Mouse (Mus musculus) liver, postnatal 0 days (tissue): ENCODE data around the gene Ccnd2. TPM values are rescaled to one million over a fixed set of nuclear protein-coding genes. Genes with fewer than 3 reads are reported as not detected.

Experiments
- ATAC-seq: fragments of 200-750 bp; cut with Nextera tagmentation; 2 replicates; pipeline ENCODE4 v1.8.0; 2017; ENCODE audit warnings: mild to moderate bottlenecking, moderate library complexity
- DNase-seq: peaks from one replicate; pipeline ENCODE4 v3.0.0-alpha.2; 2016
- H3K27ac ChIP-seq: fragments of 300-500 bp; sonication (generic); 2 replicates; pipeline ENCODE4 v1.5.1; 2014; ENCODE audit warnings: antibody characterized with exemption, moderate library complexity, mild to moderate bottlenecking, low read depth
- H3K27me3 ChIP-seq: fragments of 300-500 bp; sonication (generic); 2 replicates; pipeline ENCODE4 v1.6.1; 2014; ENCODE audit warnings: low read length, control low read depth, mixed read lengths; ENCODE audit not compliant: insufficient read depth
- H3K36me3 ChIP-seq: fragments of 300-500 bp; sonication (generic); replicated peaks from 2 replicates; pipeline ENCODE4 v1.6.1; 2014; ENCODE audit warnings: mild to moderate bottlenecking, control low read depth, low read length, moderate library complexity, mixed read lengths; ENCODE audit not compliant: insufficient read depth
- H3K4me1 ChIP-seq: fragments of 300-500 bp; sonication (generic); 2 replicates; pipeline ENCODE4 v1.6.1; 2014; ENCODE audit warnings: antibody characterized with exemption, mild to moderate bottlenecking, control low read depth; ENCODE audit not compliant: insufficient read depth
- H3K4me2 ChIP-seq: fragments of 300-500 bp; sonication (generic); 2 replicates; pipeline ENCODE4 v1.6.1; 2014; ENCODE audit warnings: low read depth, mild to moderate bottlenecking, low read length, moderate library complexity, mixed read lengths
- H3K4me3 ChIP-seq: fragments of 300-500 bp; sonication (generic); 2 replicates; pipeline ENCODE4 v1.5.1; 2014; ENCODE audit warnings: low read depth, low read length
- H3K9ac ChIP-seq: fragments of 300-500 bp; sonication (generic); replicated peaks from 2 replicates; pipeline ENCODE4 v1.6.1; 2014; ENCODE audit warnings: mild to moderate bottlenecking, moderate library complexity
- H3K9me3 ChIP-seq: fragments of 300-500 bp; sonication (generic); 2 replicates; pipeline ENCODE4 v1.6.1; 2016; ENCODE audit warnings: mild to moderate bottlenecking, control low read depth, low read length, mixed read lengths
- CTCF ChIP-seq: sonication (generic); IDR thresholded peaks from 2 replicates; pipeline ENCODE4 v1.5.1; 2016; ENCODE audit warnings: antibody characterized with exemption, low read depth
- EP300 ChIP-seq: IDR thresholded peaks from 2 replicates; pipeline ENCODE4 v1.6.1; 2016; ENCODE audit warnings: antibody characterized with exemption, low read depth, mild to moderate bottlenecking
- WGBS: fragments of 180-500 bp; shearing (Covaris S2); extraction: QIAGEN DNeasy Blood & Tissue Kit; methylation state at CpG from one replicate; pipeline ENCODE4 v1.1.7; 2014; ENCODE audit not compliant: insufficient replicate concordance; 5-methylcytosine and 5-hydroxymethylcytosine counted together
- polyA plus RNA-seq: library from polyadenylated mRNA; unstranded; fragments of >200 nt; fragmentation: Nextera tagmentation; extraction: Ambion mirVana; gene quantifications from 2 replicates; pipeline ENCODE4 v1.2.1, GENCODE M21; 2015

Ccnd2 gene
- polyA plus RNA-seq, 1 experiment from 2014 or later: 38.4 TPM

- H3K27me3 ChIP-seq: no peaks in the 10 kb centered on the region
- H3K4me3 ChIP-seq: no peak overlapping the region
- no peak overlapping the region for H3K9ac ChIP-seq
- DNase-seq (no peak), ATAC-seq (no peak)
- 79% methylated on average over 11 of the region's 11 CpGs for WGBS
- H3K4me1 ChIP-seq: no peaks in the 10 kb centered on the region
- TF ChIP-seq EP300: no peak
- TF ChIP-seq CTCF: no peak
- H3K9me3 ChIP-seq: no peaks in the 10 kb centered on the region
- H3K36me3 ChIP-seq: no peaks in the 10 kb centered on the region
- no peak overlapping the region for H3K27ac ChIP-seq
- H3K4me2 ChIP-seq: no peak overlapping the region
Measured at GRCm38 (mm10) chr6:127172461-127172860, 20.5 kb upstream of the Ccnd2 start.

DNA sequence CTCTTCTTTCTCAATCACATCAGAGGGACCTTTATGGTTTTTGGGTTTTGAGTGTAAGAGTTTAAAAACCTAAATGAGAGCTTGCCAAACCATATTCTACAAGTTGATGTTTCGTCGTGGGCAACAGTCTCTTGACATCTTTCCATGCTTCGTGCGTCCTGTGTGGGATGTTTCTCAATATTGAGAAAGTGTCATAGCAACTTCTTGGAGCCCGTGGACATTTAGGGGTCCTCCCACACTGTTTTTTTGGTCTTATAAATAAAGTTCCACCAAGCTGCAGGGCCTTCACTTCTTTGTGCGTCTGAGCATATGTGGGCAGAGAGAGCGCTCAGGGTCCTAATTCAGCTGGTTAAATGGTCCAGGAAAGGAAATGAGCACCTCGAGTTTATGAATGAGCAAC, 18.7 kb upstream of the Ccnd2 start:
- Histone ChIP-seq H3K4me3 (no peak overlapping the region), H3K4me1 (no peaks in the 10 kb centered on the region), H3K36me3 (no peaks in the 10 kb centered on the region), H3K27ac (no peak overlapping the region), H3K27me3 (no peaks in the 10 kb centered on the region), H3K4me2 (no peak overlapping the region), H3K9me3 (no peaks in the 10 kb centered on the region), H3K9ac (no peak overlapping the region)
- ATAC-seq (no peak), DNase-seq (no peak)
- TF ChIP-seq EP300 (no peak), CTCF (no peak)
- 74% methylated on average over 8 of the region's 8 CpGs for WGBS

- Histone ChIP-seq H3K4me1 (no peaks in the 10 kb centered on the region), H3K36me3 (no peaks in the 10 kb centered on the region), H3K9me3 (no peaks in the 10 kb centered on the region), H3K9ac (no peak overlapping the region), H3K27ac (no peak overlapping the region), H3K27me3 (0 out of 2 replicates have a peak, but pooled peaks cover 5% of the 10 kb centered on the region), H3K4me3 (no peak overlapping the region), H3K4me2 (no peak overlapping the region)
- WGBS: 32% methylated on average over 4 of the region's 4 CpGs
- DNase-seq: no peak
- ATAC-seq: no peak
- TF ChIP-seq CTCF: no peak
- no peak for TF ChIP-seq EP300
Measured at GRCm38 (mm10) chr6:127165663-127166062, 13.7 kb upstream of the Ccnd2 start.

DNA sequence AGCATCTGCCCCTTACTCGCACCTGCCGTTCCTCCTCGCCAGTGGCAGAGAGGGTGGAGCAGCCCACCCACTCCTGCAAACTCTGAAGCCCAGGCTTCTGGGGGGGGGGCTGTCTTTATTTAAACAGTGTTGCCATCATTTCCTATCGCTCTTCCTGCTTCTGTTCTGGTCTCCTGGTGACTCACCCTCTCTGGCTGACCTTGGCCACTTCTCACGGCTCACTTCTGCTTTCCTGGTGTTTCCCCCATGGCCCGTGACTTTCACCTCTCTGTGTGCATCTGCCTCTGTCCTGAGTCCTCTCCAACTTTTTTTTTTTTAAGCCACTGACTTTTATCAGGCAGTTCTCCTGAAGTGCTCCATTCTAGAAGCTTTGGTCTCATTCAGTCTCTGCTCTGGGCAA, 10.8 kb upstream of the Ccnd2 start:
- no peak overlapping the region for H3K9ac ChIP-seq
- ATAC-seq (peak; percentile 49), DNase-seq (peak; percentile 58)
- peaks cover 18% of the 10 kb centered on the region for H3K27me3 ChIP-seq
- TF ChIP-seq EP300 (no peak), CTCF (no peak)
- no peaks in the 10 kb centered on the region for H3K36me3 ChIP-seq
- H3K4me2 ChIP-seq: peak overlapping the region; percentile 24
- no peaks in the 10 kb centered on the region for H3K4me1 ChIP-seq
- H3K4me3 ChIP-seq: no peak overlapping the region
- WGBS: 9% methylated on average over 6 of the region's 6 CpGs
- no peaks in the 10 kb centered on the region for H3K9me3 ChIP-seq
- H3K27ac ChIP-seq: no peak overlapping the region

GRCm38 (mm10) chr6:127157321-127157720, 5.3 kb upstream of the Ccnd2 start:
- Histone ChIP-seq H3K4me1 (peaks cover 17% of the 10 kb centered on the region), H3K4me2 (no peak overlapping the region), H3K4me3 (no peak overlapping the region), H3K9ac (no peak overlapping the region), H3K27me3 (peaks cover 64% of the 10 kb centered on the region), H3K36me3 (no peaks in the 10 kb centered on the region), H3K27ac (no peak overlapping the region), H3K9me3 (no peaks in the 10 kb centered on the region)
- DNase-seq: no peak
- 43% methylated on average over 1 of the region's 1 CpGs for WGBS
- no peak for ATAC-seq
- TF ChIP-seq EP300: no peak
- no peak for TF ChIP-seq CTCF

DNA sequence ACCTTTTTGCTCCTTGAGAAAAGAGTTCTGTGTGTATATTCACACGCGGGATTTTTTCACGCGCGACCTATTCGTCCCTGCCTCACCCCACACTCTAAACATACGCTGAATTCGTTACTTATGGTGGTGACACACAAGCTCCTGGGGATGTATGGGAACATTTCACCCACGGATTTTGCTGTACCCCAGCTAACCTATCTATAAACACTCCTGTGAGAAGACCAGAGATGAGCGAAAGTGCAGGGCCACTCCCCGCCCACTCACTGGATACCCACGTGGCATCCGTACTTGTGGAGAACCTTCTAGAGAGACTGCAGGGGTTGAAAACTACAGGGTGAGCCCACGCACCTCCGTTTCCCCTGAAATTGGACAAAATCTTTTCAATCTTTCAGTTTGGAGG, 3.5 kb upstream of the Ccnd2 start:
- Histone ChIP-seq H3K4me1 (peaks cover 32% of the 10 kb centered on the region), H3K36me3 (no peaks in the 10 kb centered on the region), H3K9ac (no peak overlapping the region), H3K4me3 (peak overlapping the region; percentile 71), H3K9me3 (no peaks in the 10 kb centered on the region), H3K27me3 (peaks cover 81% of the 10 kb centered on the region), H3K4me2 (peak overlapping the region; percentile 96), H3K27ac (no peak overlapping the region)
- DNase-seq (no peak), ATAC-seq (no peak)
- TF ChIP-seq CTCF: no peak
- no peak for TF ChIP-seq EP300
- 1% methylated on average over 15 of the region's 15 CpGs for WGBS
